Mouse (Mus musculus) heart, embryonic 14.5 days (tissue): ENCODE data around the gene Nebl. TPM values are rescaled to one million over a fixed set of nuclear protein-coding genes. Genes with fewer than 3 reads are reported as not detected.
A peak's percentile ranks its signal among the peaks of the same experiment; 100 is the strongest.

Source experiments
- ATAC-seq: fragments of 200-750 bp; cut with Nextera tagmentation; 2 replicates; pipeline ENCODE4 v1.8.0; 2017; ENCODE audit warnings: low read depth, moderate TSS enrichment; ENCODE audit not compliant: insufficient number of reproducible peaks, insufficient read depth, low FRiP score
- H3K27ac ChIP-seq, 2 experiments: fragments of 200-500 bp in 1 of 2; fragments of 300-500 bp in 1 of 2; sonication (generic) in 1 of 2; replicated peaks in 1 of 2; 2 replicates each; pipeline ENCODE4 v1.5.1; 2012 to 2014; ENCODE audit warnings: low read depth in 2 of 2, low read length in 2 of 2, control low read depth in 1 of 2, mild to moderate bottlenecking in 1 of 2, mixed read lengths in 1 of 2; ENCODE audit not compliant: control insufficient read depth in 1 of 2, insufficient read depth in 1 of 2
- H3K27me3 ChIP-seq: fragments of 300-500 bp; sonication (generic); 2 replicates; pipeline ENCODE4 v1.6.1; 2014; ENCODE audit warnings: mild to moderate bottlenecking, low read length, control low read depth; ENCODE audit not compliant: control insufficient read depth, insufficient read depth
- H3K36me3 ChIP-seq: fragments of 300-500 bp; sonication (generic); 2 replicates; pipeline ENCODE4 v1.6.1; 2014; ENCODE audit warnings: mild to moderate bottlenecking, control low read depth, low read length, mixed read lengths; ENCODE audit not compliant: control insufficient read depth, insufficient read depth
- H3K4me1 ChIP-seq, 2 experiments: fragments of 200-500 bp in 1 of 2; fragments of 300-500 bp in 1 of 2; sonication (generic) in 1 of 2; 2 replicates each; pipeline ENCODE4 v1.6.1; 2012 to 2014; ENCODE audit warnings: low read length in 2 of 2, control low read depth in 1 of 2, mixed read lengths in 1 of 2; ENCODE audit not compliant: control insufficient read depth in 2 of 2, insufficient read depth in 2 of 2
- H3K4me2 ChIP-seq: fragments of 300-500 bp; sonication (generic); 2 replicates; pipeline ENCODE4 v1.6.1; 2014; ENCODE audit warnings: mild to moderate bottlenecking, low read length
- H3K4me3 ChIP-seq, 2 experiments: fragments of 200-500 bp in 1 of 2; fragments of 300-500 bp in 1 of 2; sonication (generic) in 1 of 2; 2 replicates each; pipeline ENCODE4 v1.5.1; 2012 to 2014; ENCODE audit warnings: low read length in 2 of 2, mild to moderate bottlenecking in 2 of 2, control low read depth in 1 of 2, low read depth in 1 of 2, moderate library complexity in 1 of 2; ENCODE audit not compliant: control insufficient read depth in 1 of 2, insufficient read depth in 1 of 2
- H3K9ac ChIP-seq: fragments of 300-500 bp; sonication (generic); 2 replicates; pipeline ENCODE4 v1.6.1; 2014; ENCODE audit warnings: mild to moderate bottlenecking, low read length
- H3K9me3 ChIP-seq: fragments of 300-500 bp; sonication (generic); 2 replicates; pipeline ENCODE4 v1.6.1; 2016; ENCODE audit warnings: low read length, control low read depth; ENCODE audit not compliant: control insufficient read depth
- WGBS: fragments of 180-500 bp; shearing (Covaris S2); extraction: QIAGEN DNeasy Blood & Tissue Kit; methylation state at CpG from one replicate; pipeline ENCODE4 v1.1.7; 2014; 5-methylcytosine and 5-hydroxymethylcytosine counted together
- polyA plus RNA-seq: library from polyadenylated mRNA; unstranded; fragments of >200 nt; fragmentation: Nextera tagmentation; extraction: Ambion mirVana; gene quantifications from 2 replicates; pipeline ENCODE4 v1.2.1, GENCODE M21; 2014

The Nebl gene
- polyA plus RNA-seq, 1 experiment from 2014 or later = 364 TPM

GRCm38 (mm10) chr2:17718281-17718680 is 13.0 kb downstream of the Nebl start:
- no peaks in the 10 kb centered on the region for H3K36me3 ChIP-seq
- peaks cover 6% of the 10 kb centered on the region for H3K9me3 ChIP-seq
- 88% methylated on average over 1 of the region's 1 CpGs for WGBS
- H3K9ac ChIP-seq = no peak overlapping the region
- no peak overlapping the region for H3K4me2 ChIP-seq
- no peak overlapping the region for H3K4me3 ChIP-seq
- no peak for ATAC-seq
- H3K27me3 ChIP-seq = no peaks in the 10 kb centered on the region
- H3K27ac ChIP-seq = no peak overlapping the region
- peaks cover 2 to 4% of the 10 kb centered on the region in 2 experiments; a peak in 2 of 4 replicates for H3K4me1 ChIP-seq

- Histone ChIP-seq H3K27ac (0 out of 4 replicates have a peak overlapping the region, but pooled peaks of 1 of the 2 experiments have one; percentile 12), H3K9ac (no peak overlapping the region), H3K4me3 (no peak overlapping the region), H3K27me3 (no peaks in the 10 kb centered on the region), H3K36me3 (no peaks in the 10 kb centered on the region), H3K4me2 (no peak overlapping the region), H3K4me1 (0 out of 4 replicates have a peak, but pooled peaks cover 0 to 2% of the 10 kb centered on the region in 2 experiments), H3K9me3 (peaks cover 6% of the 10 kb centered on the region)
- 51% methylated on average over 2 of the region's 2 CpGs for WGBS
- no peak for ATAC-seq
These were observed 14.1 kb downstream of the Nebl start for GRCm38 (mm10) chr2:17717200-17717599.

- no peak overlapping the region for H3K9ac ChIP-seq
- H3K4me3 ChIP-seq = no peak overlapping the region
- peaks cover 6% of the 10 kb centered on the region for H3K9me3 ChIP-seq
- no peak overlapping the region for H3K27ac ChIP-seq
- H3K4me1 ChIP-seq = 0 out of 4 replicates have a peak, but pooled peaks cover 0 to 2% of the 10 kb centered on the region in 2 experiments
- ATAC-seq = no peak
- no peak overlapping the region for H3K4me2 ChIP-seq
- no peaks in the 10 kb centered on the region for H3K36me3 ChIP-seq
- 62% methylated on average over 9 of the region's 9 CpGs for WGBS
- H3K27me3 ChIP-seq = no peaks in the 10 kb centered on the region
These were observed 16.0 kb downstream of the Nebl start for GRCm38 (mm10) chr2:17715149-17715767.

GRCm38 (mm10) chr2:17714661-17715060 is 16.6 kb downstream of the Nebl start:
- ATAC-seq = no peak
- Histone ChIP-seq H3K9ac (no peak overlapping the region), H3K27me3 (no peaks in the 10 kb centered on the region), H3K36me3 (no peaks in the 10 kb centered on the region), H3K4me3 (no peak overlapping the region), H3K27ac (no peak overlapping the region), H3K4me2 (no peak overlapping the region), H3K4me1 (0 out of 4 replicates have a peak, but pooled peaks cover 0 to 2% of the 10 kb centered on the region in 2 experiments), H3K9me3 (peaks cover 6% of the 10 kb centered on the region)
- WGBS = 80% methylated on average over 14 of the region's 14 CpGs

GRCm38 (mm10) chr2:17714124-17714523 is 17.1 kb downstream of the Nebl start:
- Histone ChIP-seq H3K9me3 (peaks cover 6% of the 10 kb centered on the region), H3K27me3 (no peaks in the 10 kb centered on the region), H3K36me3 (no peaks in the 10 kb centered on the region), H3K4me2 (no peak overlapping the region), H3K4me3 (no peak overlapping the region), H3K9ac (no peak overlapping the region), H3K4me1 (0 out of 4 replicates have a peak, but pooled peaks cover 0 to 2% of the 10 kb centered on the region in 2 experiments), H3K27ac (no peak overlapping the region)
- 67% methylated on average over 4 of the region's 4 CpGs for WGBS
- ATAC-seq = no peak

GRCm38 (mm10) chr2:17711216-17711615 is 20.0 kb downstream of the Nebl start:
- Histone ChIP-seq H3K4me2 (no peak overlapping the region), H3K9ac (no peak overlapping the region), H3K9me3 (peaks cover 3% of the 10 kb centered on the region), H3K27ac (no peak overlapping the region), H3K36me3 (no peaks in the 10 kb centered on the region), H3K4me3 (no peak overlapping the region), H3K27me3 (no peaks in the 10 kb centered on the region), H3K4me1 (no peaks in the 10 kb centered on the region)
- 85% methylated on average over 5 of the region's 5 CpGs for WGBS
- no peak for ATAC-seq

- Histone ChIP-seq H3K4me2 (no peak overlapping the region), H3K4me3 (no peak overlapping the region), H3K9me3 (no peaks in the 10 kb centered on the region), H3K4me1 (no peaks in the 10 kb centered on the region), H3K36me3 (no peaks in the 10 kb centered on the region), H3K27me3 (no peaks in the 10 kb centered on the region), H3K9ac (no peak overlapping the region), H3K27ac (no peak overlapping the region)
- WGBS = 86% methylated on average over 2 of the region's 2 CpGs
- no peak for ATAC-seq
These were observed 21.2 kb downstream of the Nebl start for GRCm38 (mm10) chr2:17710083-17710482.

- no peak overlapping the region for H3K27ac ChIP-seq
- 85% methylated on average over 5 of the region's 5 CpGs for WGBS
- no peak for ATAC-seq
These were observed 25.3 kb downstream of the Nebl start for GRCm38 (mm10) chr2:17705964-17706363.

More at GRCm38 (mm10) chr2:17705964-17706363, 25.3 kb downstream of the Nebl start:
- Histone ChIP-seq H3K9me3 (no peaks in the 10 kb centered on the region), H3K4me3 (no peak overlapping the region), H3K9ac (no peak overlapping the region), H3K4me2 (no peak overlapping the region), H3K4me1 (no peaks in the 10 kb centered on the region), H3K36me3 (no peaks in the 10 kb centered on the region), H3K27me3 (no peaks in the 10 kb centered on the region)
